ENCODE assay signal across 18 mouse cellular contexts in genomic region chr13:6985012-6985996, GRCm38 (mm10).
DNase-seq lines count a peak whose midpoint lies in the region; ATAC-seq and TF ChIP-seq lines count a peak whose summit lies in the region.
"Had no signal": no experiment of that assay in that cellular context is flagged by ENCODE, and none has a peak within 500 bp of the region (broad histone marks: within the 10 kb centered on the region; RNA-seq: fewer than 3 reads in every experiment).

No protein-coding gene starts in this region.

- no peak overlapping the region for H3K4me3 ChIP-seq in midbrain, embryonic 12.5 days
- H3K4me3 ChIP-seq in midbrain, postnatal 0 days (ENCODE audit: low read depth, low read length) = no peak overlapping the region
- H3K4me3 ChIP-seq in embryonic facial prominence, embryonic 11.5 days (ENCODE audit: low read depth, low read length) = no peak overlapping the region
- H3K4me3 ChIP-seq in hindbrain, embryonic 16.5 days (ENCODE audit: low read length) = no peak overlapping the region
- H3K4me3 ChIP-seq: embryonic facial prominence, embryonic 12.5 days; forebrain, embryonic 12.5 days; heart, embryonic 13.5 days; kidney, embryonic 15.5 days; layer of hippocampus, adult 2 months; neural tube, embryonic 13.5 days had no signal

- no peak overlapping the region for H3K9ac ChIP-seq in midbrain, embryonic 12.5 days (replicated peaks)
- no peak overlapping the region for H3K9ac ChIP-seq in midbrain, postnatal 0 days (replicated peaks; ENCODE audit: low read length, poor library complexity, severe bottlenecking)
- no peak overlapping the region for H3K9ac ChIP-seq in embryonic facial prominence, embryonic 11.5 days (replicated peaks; ENCODE audit: low read length)
- H3K9ac ChIP-seq in hindbrain, embryonic 16.5 days (ENCODE audit: low read depth, low read length) = no peak overlapping the region
- H3K9ac ChIP-seq: embryonic facial prominence, embryonic 12.5 days; forebrain, embryonic 12.5 days; heart, embryonic 13.5 days; kidney, embryonic 15.5 days; neural tube, embryonic 13.5 days had no signal

- WGBS in midbrain, embryonic 12.5 days = 67% methylated on average over 23 of the region's 23 CpGs
- WGBS in midbrain, postnatal 0 days = 69% methylated on average over 23 of the region's 23 CpGs
- 56% methylated on average over 23 of the region's 23 CpGs for WGBS in embryonic facial prominence, embryonic 11.5 days
- 58% methylated on average over 23 of the region's 23 CpGs for WGBS in hindbrain, embryonic 16.5 days

- H3K27me3 ChIP-seq in midbrain, embryonic 12.5 days = no peaks in the 10 kb centered on the region
- no peaks in the 10 kb centered on the region for H3K27me3 ChIP-seq in midbrain, postnatal 0 days (ENCODE audit: insufficient read depth, low read length)
- H3K27me3 ChIP-seq in embryonic facial prominence, embryonic 11.5 days (ENCODE audit: control insufficient read depth, insufficient read depth, low read length) = no peaks in the 10 kb centered on the region
- H3K27me3 ChIP-seq in hindbrain, embryonic 16.5 days (replicated peaks; ENCODE audit: control insufficient read depth, insufficient read depth, low read length) = no peaks in the 10 kb centered on the region
- H3K27me3 ChIP-seq: CH12.LX; embryonic facial prominence, embryonic 12.5 days; forebrain, embryonic 12.5 days; heart, embryonic 13.5 days; kidney, embryonic 15.5 days; neural tube, embryonic 13.5 days had no signal

- H3K4me2 ChIP-seq in midbrain, embryonic 12.5 days (replicated peaks) = no peak overlapping the region
- no peak overlapping the region for H3K4me2 ChIP-seq in midbrain, postnatal 0 days (ENCODE audit: low read depth, low read length, poor library complexity, severe bottlenecking)
- no peak overlapping the region for H3K4me2 ChIP-seq in embryonic facial prominence, embryonic 11.5 days (ENCODE audit: low read depth, low read length)
- peak overlapping the region; percentile 23 for H3K4me2 ChIP-seq in hindbrain, embryonic 16.5 days (ENCODE audit: low read length)
- H3K4me2 ChIP-seq: embryonic facial prominence, embryonic 12.5 days; forebrain, embryonic 12.5 days; heart, embryonic 13.5 days; kidney, embryonic 15.5 days; neural tube, embryonic 13.5 days had no signal

- no peaks in the 10 kb centered on the region for H3K36me3 ChIP-seq in midbrain, embryonic 12.5 days
- no peaks in the 10 kb centered on the region for H3K36me3 ChIP-seq in midbrain, postnatal 0 days (ENCODE audit: insufficient read depth, low read length)
- no peaks in the 10 kb centered on the region for H3K36me3 ChIP-seq in embryonic facial prominence, embryonic 11.5 days (replicated peaks; ENCODE audit: control insufficient read depth, insufficient read depth, low read depth, low read length)
- H3K36me3 ChIP-seq in hindbrain, embryonic 16.5 days (ENCODE audit: control insufficient read depth, insufficient read depth, low read length) = no peaks in the 10 kb centered on the region
- H3K36me3 ChIP-seq: embryonic facial prominence, embryonic 12.5 days; forebrain, embryonic 12.5 days; heart, embryonic 13.5 days; kidney, embryonic 15.5 days; neural tube, embryonic 13.5 days had no signal

- DNase-seq in midbrain, postnatal 0 days (ENCODE audit: low spot score) = no peak
- DNase-seq in embryonic facial prominence, embryonic 11.5 days (ENCODE audit: low spot score) = peak; percentile 25
- peak; percentile 43 for DNase-seq in retina, embryonic 14.5 days (ENCODE audit: low spot score)
- DNase-seq in thymus, adult 18-20 months = no peak
- DNase-seq in gastrocnemius, postnatal 4 days (ENCODE audit: low spot score in 2 of 2) = no peak
- DNase-seq: cerebellum, adult 9-10 months; gastrocnemius, postnatal 25 days; lung, adult 2 months; right cerebral cortex, postnatal 14 days had no signal

- H3K9me3 ChIP-seq in midbrain, embryonic 12.5 days = no peaks in the 10 kb centered on the region
- no peaks in the 10 kb centered on the region for H3K9me3 ChIP-seq in midbrain, postnatal 0 days (ENCODE audit: low read length)
- H3K9me3 ChIP-seq in embryonic facial prominence, embryonic 11.5 days (replicated peaks; ENCODE audit: control insufficient read depth, low read length) = no peaks in the 10 kb centered on the region
- H3K9me3 ChIP-seq in hindbrain, embryonic 16.5 days (ENCODE audit: control insufficient read depth, low read length) = no peaks in the 10 kb centered on the region
- H3K9me3 ChIP-seq: embryonic facial prominence, embryonic 12.5 days; forebrain, embryonic 12.5 days; heart, embryonic 13.5 days; kidney, embryonic 15.5 days; neural tube, embryonic 13.5 days had no signal

- peak; percentile 47; the same call in 1 of the 2 replicates for ATAC-seq in midbrain, embryonic 12.5 days (ENCODE audit: low FRiP score, low read depth)
- no peak for ATAC-seq in midbrain, postnatal 0 days (ENCODE audit: low FRiP score)
- 0 out of 2 replicates have a peak, but pooled peaks have one; percentile 62 for ATAC-seq in embryonic facial prominence, embryonic 11.5 days (replicated peaks; ENCODE audit: insufficient number of reproducible peaks, low FRiP score, low TSS enrichment, low read depth)
- peak; percentile 76 for ATAC-seq in hindbrain, embryonic 16.5 days

- no peaks in the 10 kb centered on the region for H3K4me1 ChIP-seq in midbrain, embryonic 12.5 days
- no peaks in the 10 kb centered on the region for H3K4me1 ChIP-seq in midbrain, postnatal 0 days (ENCODE audit: insufficient read depth, low read length)
- H3K4me1 ChIP-seq in embryonic facial prominence, embryonic 11.5 days (ENCODE audit: control insufficient read depth, insufficient read depth, low read length) = no peaks in the 10 kb centered on the region
- no peaks in the 10 kb centered on the region for H3K4me1 ChIP-seq in hindbrain, embryonic 16.5 days (ENCODE audit: control insufficient read depth, insufficient read depth, low read depth, low read length)
- H3K4me1 ChIP-seq: embryonic facial prominence, embryonic 12.5 days; forebrain, embryonic 12.5 days; heart, embryonic 13.5 days; kidney, embryonic 15.5 days; neural tube, embryonic 13.5 days had no signal

- no peak overlapping the region for H3K27ac ChIP-seq in midbrain, embryonic 12.5 days (replicated peaks)
- no peak overlapping the region for H3K27ac ChIP-seq in midbrain, postnatal 0 days (ENCODE audit: low read depth, low read length)
- H3K27ac ChIP-seq in embryonic facial prominence, embryonic 11.5 days (replicated peaks; ENCODE audit: low read depth, low read length) = no peak overlapping the region
- no peak overlapping the region for H3K27ac ChIP-seq in hindbrain, embryonic 16.5 days (ENCODE audit: low read depth, low read length)
- H3K27ac ChIP-seq: embryonic facial prominence, embryonic 12.5 days; forebrain, embryonic 12.5 days; heart, embryonic 13.5 days; kidney, embryonic 15.5 days; layer of hippocampus, adult 2 months; neural tube, embryonic 13.5 days had no signal

- TF ChIP-seq CTCF in midbrain, postnatal 0 days (IDR thresholded peaks at IDR 0.05) = no peak

Comparison
In these comparisons a context has a peak if more than half of its experiments do, and no peak if none do; other contexts are left out.
1. DNase-seq: peak in embryonic facial prominence, embryonic 11.5 days (single experiment) and retina, embryonic 14.5 days (single experiment); none in midbrain, postnatal 0 days (single experiment), thymus, adult 18-20 months (0 of 2) and gastrocnemius, postnatal 4 days (0 of 2).